Mouse (Mus musculus): ENCODE results near the gene Hspa1l. TPM values are rescaled to one million over a fixed set of nuclear protein-coding genes. Genes with fewer than 3 reads are reported as not detected.
"Not testable (repeated sequence)": the region's sequence is repeated elsewhere in the genome, so short reads cannot be mapped to it uniquely, and the experiment has no call there.

Hspa1l gene
- polyA plus RNA-seq, 1 experiment from 2014 or later = 0.81 TPM

- Histone ChIP-seq H3K9ac (no peak overlapping the region), H3K27ac (no peak overlapping the region), H3K4me3 (peak overlapping the region; percentile 97; the same call in 1 of the 2 replicates), H3K36me3 (peaks cover 19% of the 10 kb centered on the region), H3K9me3 (no peaks in the 10 kb centered on the region), H3K4me1 (peaks cover 13% of the 10 kb centered on the region), H3K27me3 (peaks cover 24% of the 10 kb centered on the region), H3K4me2 (replicated peaks) (no peak overlapping the region)
- 89% methylated on average over 3 of the region's 3 CpGs for WGBS
- ATAC-seq (ENCODE audit: low FRiP score, low read depth) = no peak
Observed at GRCm38 (mm10) chr17:34953258-34953657, 19.2 kb upstream of the Hspa1l start.

DNA sequence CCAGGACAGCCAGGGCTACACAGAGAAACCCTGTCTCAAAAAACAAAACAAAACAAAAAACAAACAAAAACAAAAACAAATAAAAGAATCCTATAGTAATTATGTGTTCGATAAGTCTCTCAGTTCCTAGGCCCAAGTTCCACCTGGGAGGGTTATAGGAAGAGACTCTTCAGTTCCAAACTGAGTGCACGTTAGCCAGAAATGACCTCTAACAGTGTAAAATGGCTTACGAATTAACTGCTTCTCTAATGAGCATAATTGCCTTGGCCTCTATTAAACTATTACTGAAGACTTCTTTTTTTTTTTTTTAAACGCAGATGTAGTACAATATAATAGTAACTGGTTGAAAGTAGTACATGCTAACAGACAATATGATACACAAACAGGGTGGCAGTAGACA is 18.6 kb upstream of the Hspa1l start:
- H3K27ac ChIP-seq = no peak overlapping the region
- H3K4me2 ChIP-seq (replicated peaks) = no peak overlapping the region
- H3K4me3 ChIP-seq = no peak overlapping the region
- 91% methylated on average over 4 of the region's 4 CpGs for WGBS
- H3K4me1 ChIP-seq = peaks cover 13% of the 10 kb centered on the region
- peaks cover 24% of the 10 kb centered on the region for H3K27me3 ChIP-seq
- no peak for ATAC-seq (ENCODE audit: low FRiP score, low read depth)
- no peak overlapping the region for H3K9ac ChIP-seq
- peaks cover 19% of the 10 kb centered on the region for H3K36me3 ChIP-seq
- H3K9me3 ChIP-seq = no peaks in the 10 kb centered on the region

- Histone ChIP-seq H3K4me3 (no peak overlapping the region), H3K9ac (peak overlapping the region; percentile 25; the same call in 1 of the 2 replicates), H3K36me3 (peaks cover 12% of the 10 kb centered on the region), H3K9me3 (no peaks in the 10 kb centered on the region), H3K27ac (no peak overlapping the region), H3K4me2 (replicated peaks) (no peak overlapping the region), H3K4me1 (peaks cover 14% of the 10 kb centered on the region), H3K27me3 (peaks cover 24% of the 10 kb centered on the region)
- no peak for ATAC-seq (ENCODE audit: low FRiP score, low read depth)
- WGBS = 66% methylated on average over 4 of the region's 4 CpGs
Observed at GRCm38 (mm10) chr17:34954831-34955230, 17.7 kb upstream of the Hspa1l start.

GRCm38 (mm10) chr17:34955884-34956283 is 16.6 kb upstream of the Hspa1l start:
- no peak overlapping the region for H3K27ac ChIP-seq
- peaks cover 24% of the 10 kb centered on the region for H3K27me3 ChIP-seq
- no peak overlapping the region for H3K4me3 ChIP-seq
- 80% methylated on average over 3 of the region's 3 CpGs for WGBS
- peaks cover 12% of the 10 kb centered on the region for H3K4me1 ChIP-seq
- H3K9ac ChIP-seq = no peak overlapping the region
- ATAC-seq (ENCODE audit: low FRiP score, low read depth) = no peak
- no peaks in the 10 kb centered on the region for H3K9me3 ChIP-seq
- H3K4me2 ChIP-seq (replicated peaks) = no peak overlapping the region
- H3K36me3 ChIP-seq = peaks cover 2% of the 10 kb centered on the region

GRCm38 (mm10) chr17:34956340-34956739 is 16.2 kb upstream of the Hspa1l start:
- WGBS = 40% methylated on average over 1 of the region's 1 CpGs

GRCm38 (mm10) chr17:34957291-34957690 is 15.2 kb upstream of the Hspa1l start:
- not testable (repeated sequence) for ATAC-seq (ENCODE audit: low FRiP score, low read depth); H3K27ac ChIP-seq; H3K4me2 ChIP-seq (replicated peaks); H3K9me3 ChIP-seq; H3K4me1 ChIP-seq; H3K9ac ChIP-seq; H3K36me3 ChIP-seq; H3K4me3 ChIP-seq
- peaks cover 26% of the 10 kb centered on the region for H3K27me3 ChIP-seq
- 20% methylated on average over 35 of the region's 40 CpGs for WGBS

More at GRCm38 (mm10) chr17:34956340-34956739, 16.2 kb upstream of the Hspa1l start:
- Histone ChIP-seq H3K4me1 (peaks cover 8% of the 10 kb centered on the region), H3K9ac (no peak overlapping the region), H3K4me2 (replicated peaks) (no peak overlapping the region), H3K27ac (no peak overlapping the region), H3K4me3 (no peak overlapping the region), H3K27me3 (peaks cover 24% of the 10 kb centered on the region), H3K9me3 (no peaks in the 10 kb centered on the region), H3K36me3 (no peaks in the 10 kb centered on the region)
- ATAC-seq (ENCODE audit: low FRiP score, low read depth) = no peak

- WGBS = 34% methylated on average over 26 of the region's 40 CpGs
- H3K4me3 ChIP-seq; H3K27ac ChIP-seq; H3K4me2 ChIP-seq (replicated peaks); H3K9me3 ChIP-seq; H3K4me1 ChIP-seq; H3K36me3 ChIP-seq; H3K9ac ChIP-seq; ATAC-seq (ENCODE audit: low FRiP score, low read depth): not testable (repeated sequence)
- peaks cover 28% of the 10 kb centered on the region for H3K27me3 ChIP-seq
Observed at GRCm38 (mm10) chr17:34957966-34958365, 14.5 kb upstream of the Hspa1l start.

- not testable (repeated sequence) for H3K27ac ChIP-seq, H3K36me3 ChIP-seq, H3K9ac ChIP-seq, H3K4me1 ChIP-seq, H3K9me3 ChIP-seq
- H3K4me2 ChIP-seq (replicated peaks) = peak overlapping the region; percentile 68
- WGBS = 1% methylated on average over 24 of the region's 47 CpGs
- peak overlapping the region; percentile 53 for H3K4me3 ChIP-seq
- peak; percentile 25 for ATAC-seq (ENCODE audit: low FRiP score, low read depth)
- peaks cover 36% of the 10 kb centered on the region for H3K27me3 ChIP-seq
Observed at GRCm38 (mm10) chr17:34958734-34959129, 13.8 kb upstream of the Hspa1l start.

GRCm38 (mm10) chr17:34959130-34959778 is 13.2 kb upstream of the Hspa1l start, which contains the start of gene Hspa1b:
TSS of gene Hspa1b (minus strand) at chr17:34959238.
- not testable (repeated sequence) for H3K9me3 ChIP-seq, H3K36me3 ChIP-seq, H3K4me1 ChIP-seq
- H3K27ac ChIP-seq = peak within 1 kb of the TSS; percentile 87
- ATAC-seq (ENCODE audit: low FRiP score, low read depth) = peak; percentile 93
- H3K4me2 ChIP-seq (replicated peaks) = peak within 1 kb of the TSS; percentile 68
- peaks cover 36% of the 10 kb centered on the region for H3K27me3 ChIP-seq
- peak within 1 kb of the TSS; percentile 70 for H3K9ac ChIP-seq
- under 1% methylated on average over 28 of the region's 32 CpGs for WGBS
- H3K4me3 ChIP-seq = peak within 1 kb of the TSS; percentile 53

GRCm38 (mm10) chr17:34959881-34960515 is 12.5 kb upstream of the Hspa1l start:
- peak overlapping the region; percentile 87 for H3K27ac ChIP-seq
- no peaks in the 10 kb centered on the region for H3K36me3 ChIP-seq
- no peak for ATAC-seq (ENCODE audit: low FRiP score, low read depth)
- peak overlapping the region; percentile 68 for H3K4me2 ChIP-seq (replicated peaks)
- peaks cover 37% of the 10 kb centered on the region for H3K27me3 ChIP-seq
- H3K4me3 ChIP-seq = peak overlapping the region; percentile 53
- 11% methylated on average over 12 of the region's 12 CpGs for WGBS
- peak overlapping the region; percentile 70 for H3K9ac ChIP-seq
- H3K4me1 ChIP-seq = peaks cover 8% of the 10 kb centered on the region
- H3K9me3 ChIP-seq = no peaks in the 10 kb centered on the region

DNA sequence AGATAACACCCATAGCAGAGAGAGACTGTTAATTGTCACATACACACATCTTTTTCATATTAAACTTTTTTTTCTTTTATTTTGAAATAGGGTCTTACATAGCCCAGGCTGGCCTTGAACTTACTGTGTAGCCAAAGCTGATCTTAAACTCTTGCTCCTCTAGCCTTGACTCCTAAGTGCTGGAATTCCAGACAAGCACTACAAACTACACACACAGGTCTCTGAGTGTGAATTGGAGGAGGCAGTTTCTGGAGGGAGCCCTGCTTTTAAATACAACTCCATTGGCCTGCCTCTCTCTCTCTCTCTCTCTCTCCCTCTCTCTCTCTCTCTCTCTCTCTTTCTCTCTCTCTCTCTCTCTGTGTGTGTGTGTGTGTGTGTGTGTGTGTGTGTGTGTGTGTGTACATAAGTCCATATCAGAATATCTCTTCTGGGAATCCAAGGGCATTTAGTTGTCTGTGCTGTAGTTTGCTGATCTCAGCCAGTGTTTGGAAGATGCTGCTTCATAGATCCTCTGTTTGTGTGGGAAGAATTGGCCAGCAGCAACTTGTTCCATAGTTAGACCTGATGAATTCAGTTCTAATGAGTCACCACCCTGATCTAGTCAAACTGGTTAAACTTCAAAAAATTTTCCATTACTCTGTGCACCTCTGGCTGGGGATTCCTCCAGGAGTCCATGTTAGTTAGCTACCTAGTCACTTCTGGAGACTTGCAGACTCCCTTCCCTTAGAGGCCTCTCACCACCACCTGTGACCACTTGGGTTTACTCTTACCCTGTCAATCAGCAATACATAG is 11.6 kb upstream of the Hspa1l start:
- Histone ChIP-seq H3K9me3 (no peaks in the 10 kb centered on the region), H3K4me2 (replicated peaks) (no peak overlapping the region), H3K36me3 (no peaks in the 10 kb centered on the region), H3K27me3 (peaks cover 28% of the 10 kb centered on the region), H3K27ac (no peak overlapping the region), H3K4me1 (peaks cover 8% of the 10 kb centered on the region), H3K4me3 (no peak overlapping the region), H3K9ac (no peak overlapping the region)
- ATAC-seq (ENCODE audit: low FRiP score, low read depth) = no peak

GRCm38 (mm10) chr17:34962125-34962524 is 10.4 kb upstream of the Hspa1l start:
- Histone ChIP-seq H3K27ac (no peak overlapping the region; the same call in 1 of the 2 replicates), H3K27me3 (peaks cover 18% of the 10 kb centered on the region; the same call in 1 of the 2 replicates), H3K9ac (no peak overlapping the region), H3K4me3 (no peak overlapping the region), H3K36me3 (no peaks in the 10 kb centered on the region), H3K4me1 (peaks cover 8% of the 10 kb centered on the region), H3K9me3 (no peaks in the 10 kb centered on the region), H3K4me2 (replicated peaks) (no peak overlapping the region)
- 25% methylated on average over 3 of the region's 3 CpGs for WGBS
- ATAC-seq (ENCODE audit: low FRiP score, low read depth) = no peak

All from limb, embryonic 13.5 days (tissue).